Mouse (Mus musculus): ENCODE measurements around the gene Defb3. TPM values are rescaled to one million over a fixed set of nuclear protein-coding genes. Genes with fewer than 3 reads are reported as not detected.

The Defb3 gene
- not detected in 2 replicates for polyA plus RNA-seq (2012; ENCODE audit: low replicate concordance)

DNA sequence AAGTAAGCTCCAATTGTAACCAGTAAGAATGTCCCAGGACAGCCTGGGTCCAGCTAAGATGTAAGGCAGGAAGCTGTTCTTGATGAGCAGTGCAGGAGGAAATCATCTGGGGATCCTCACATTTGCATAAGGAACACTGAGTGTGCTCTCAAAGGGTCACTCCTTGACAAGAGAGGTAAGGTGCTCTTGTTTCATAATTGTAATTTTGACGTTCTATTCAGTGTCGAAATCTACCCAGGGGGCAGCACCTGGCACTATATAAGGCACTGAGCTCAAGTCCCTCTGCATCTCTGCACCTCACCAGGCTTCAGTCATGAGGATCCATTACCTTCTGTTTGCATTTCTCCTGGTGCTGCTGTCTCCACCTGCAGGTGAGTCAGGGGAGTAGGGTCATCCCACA is at the start of gene Defb3:
Gene Defb3, plus strand, starts transcription at position 301 of the 400 bp plus-strand sequence.

DNA sequence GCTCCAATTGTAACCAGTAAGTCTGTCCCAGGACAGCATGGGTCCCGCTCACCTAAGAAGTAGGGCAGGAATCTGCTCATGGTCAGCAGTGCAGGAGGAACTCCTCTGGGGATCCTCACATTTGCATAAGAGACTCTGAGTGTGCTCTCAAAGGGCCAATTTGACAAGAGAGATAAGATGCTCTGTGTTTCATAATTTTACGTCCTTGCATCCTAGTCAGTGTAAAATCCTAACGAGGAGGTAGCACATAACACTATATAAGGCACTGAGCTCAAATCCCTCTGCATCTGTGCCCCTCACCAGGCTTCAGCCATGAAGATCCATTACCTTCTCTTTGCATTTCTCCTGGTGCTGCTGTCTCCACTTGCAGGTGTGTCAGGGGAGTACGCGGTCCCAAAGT is 45.9 kb upstream of the Defb3 start, which contains the start of gene Defb5:
Gene Defb5, plus strand, starts transcription at position 301 of the 400 bp plus-strand sequence.

Other genes with a start within 250 kb of the Defb3 start
- gene Defb39, start 228.6 kb upstream of the Defb3 start, polyA plus RNA-seq (2012; ENCODE audit: low replicate concordance): not detected in 2 replicates
- gene Defb12, start 178.5 kb upstream of the Defb3 start, polyA plus RNA-seq (2012; ENCODE audit: low replicate concordance): not detected in 2 replicates
- not detected in 2 replicates for gene Defb34, start 169.6 kb upstream of the Defb3 start, polyA plus RNA-seq (2012; ENCODE audit: low replicate concordance)
- gene Gm45826, start 152.6 kb upstream of the Defb3 start, polyA plus RNA-seq (2012; ENCODE audit: low replicate concordance): not detected in 2 replicates
- not detected in 2 replicates for gene Defb14, start 99.0 kb upstream of the Defb3 start, polyA plus RNA-seq (2012; ENCODE audit: low replicate concordance)
- not detected in 2 replicates for gene Defb4, start 94.7 kb upstream of the Defb3 start, polyA plus RNA-seq (2012; ENCODE audit: low replicate concordance)
- gene Defb6, start 67.9 kb upstream of the Defb3 start, polyA plus RNA-seq (2012; ENCODE audit: low replicate concordance): not detected in 2 replicates
- not detected in 2 replicates for gene Defb46, start 53.4 kb upstream of the Defb3 start, polyA plus RNA-seq (2012; ENCODE audit: low replicate concordance)
- gene Defb5, start 45.8 kb upstream of the Defb3 start, polyA plus RNA-seq (2012; ENCODE audit: low replicate concordance): not detected in 2 replicates
- not detected in 2 replicates for gene Defb8, start 154.2 kb downstream of the Defb3 start, polyA plus RNA-seq (2012; ENCODE audit: low replicate concordance)
- gene Defb7, start 201.7 kb downstream of the Defb3 start, polyA plus RNA-seq (2012; ENCODE audit: low replicate concordance): not detected in 2 replicates